Mouse (Mus musculus): ENCODE results near the gene Olfr1368. TPM values are rescaled to one million over a fixed set of nuclear protein-coding genes. Genes with fewer than 3 reads are reported as not detected.
"Not testable (repeated sequence)": the region's sequence is repeated elsewhere in the genome, so short reads cannot be mapped to it uniquely, and the experiment has no call there.

Olfr1368 gene
- polyA plus RNA-seq, 1 experiment = not detected

- H3K4me3 ChIP-seq = no peak overlapping the region
- TF ChIP-seq TCF12 (IDR thresholded peaks at IDR 0.05; ENCODE audit: insufficient read depth, poor library complexity, severe bottlenecking) (no peak), MYOG (IDR thresholded peaks at IDR 0.05; ENCODE audit: control insufficient read depth in 1 of 3, insufficient read depth in 1 of 3, insufficient read length in 2 of 3, low read depth in 2 of 3) (no peak), MYOD1 (IDR thresholded peaks at IDR 0.05; ENCODE audit: control insufficient read depth in 1 of 3, insufficient read length in 2 of 3, low read depth in 2 of 3) (no peak), POLR2A (IDR thresholded peaks at IDR 0.05; ENCODE audit: insufficient read length, low read depth) (no peak), REST (IDR thresholded peaks at IDR 0.05; ENCODE audit: insufficient read depth, insufficient read length) (no peak), POLR2AphosphoS2 (IDR thresholded peaks at IDR 0.05; ENCODE audit: insufficient read length, low read depth) (no peak), TCF3 (IDR thresholded peaks at IDR 0.05; ENCODE audit: insufficient read length, low read depth) (no peak), SRF (IDR thresholded peaks at IDR 0.05; ENCODE audit: control insufficient read depth, insufficient read length, low read depth) (no peak), USF1 (IDR thresholded peaks at IDR 0.05; ENCODE audit: low read depth) (no peak), MAX (IDR thresholded peaks at IDR 0.05; ENCODE audit: low read depth) (no peak)
- no peaks in the 10 kb centered on the region for H3K79me2 ChIP-seq (ENCODE audit: control insufficient read depth, insufficient read depth)
- no peak overlapping the region for H3ac ChIP-seq (ENCODE audit: control insufficient read depth, insufficient read length)
- no peaks in the 10 kb centered on the region for H3K36me3 ChIP-seq (ENCODE audit: control insufficient read depth, insufficient read depth)
- no peaks in the 10 kb centered on the region for H3K27me3 ChIP-seq (ENCODE audit: control insufficient read depth, insufficient read depth, insufficient read length)
- H3K4me2 ChIP-seq (ENCODE audit: low read depth) = no peak overlapping the region
Observed at GRCm38 (mm10) chr13:21114121-21114520, 31.5 kb downstream of the Olfr1368 start.

DNA sequence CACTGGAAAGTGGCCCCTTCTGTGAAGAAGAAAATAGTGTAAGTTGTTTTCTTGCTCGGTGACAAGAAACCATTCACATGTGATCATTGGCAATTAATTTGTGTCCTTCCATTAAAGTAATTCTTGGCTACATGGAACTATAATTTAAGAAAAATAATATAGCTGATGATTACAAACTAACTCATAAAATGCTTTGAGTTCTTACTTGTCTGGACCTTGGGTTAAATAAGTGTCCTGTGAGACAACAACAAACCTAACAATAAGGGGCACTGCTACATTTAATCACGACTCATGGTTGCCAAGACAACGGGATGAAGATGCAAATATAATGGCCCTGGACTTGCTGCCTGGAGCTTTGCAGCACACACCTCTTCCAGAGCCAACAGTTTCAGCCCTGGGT is 34.5 kb downstream of the Olfr1368 start, which contains the start of gene Olfr1369-ps1:
Gene Olfr1369-ps1 (plus strand): TSS at position 301 of the 400 bp plus-strand sequence.
- H3K36me3 ChIP-seq (ENCODE audit: control insufficient read depth, insufficient read depth); H3K27me3 ChIP-seq (ENCODE audit: control insufficient read depth, insufficient read depth, insufficient read length); H3K79me2 ChIP-seq (ENCODE audit: control insufficient read depth, insufficient read depth); H3K4me2 ChIP-seq (ENCODE audit: low read depth); H3K4me3 ChIP-seq; H3ac ChIP-seq (ENCODE audit: control insufficient read depth, insufficient read length): not testable (repeated sequence)

- no peak overlapping the region for H3K4me2 ChIP-seq (ENCODE audit: low read depth)
- no peak overlapping the region for H3K4me3 ChIP-seq
- no peak for TF ChIP-seq REST (IDR thresholded peaks at IDR 0.05; ENCODE audit: insufficient read depth, insufficient read length)
- no peak for TF ChIP-seq TCF3 (IDR thresholded peaks at IDR 0.05; ENCODE audit: insufficient read length, low read depth)
- no peak for TF ChIP-seq USF1 (IDR thresholded peaks at IDR 0.05; ENCODE audit: low read depth)
- no peak for TF ChIP-seq CEBPB (IDR thresholded peaks at IDR 0.05; ENCODE audit: insufficient read depth, poor library complexity, severe bottlenecking)
- TF ChIP-seq POLR2A (IDR thresholded peaks at IDR 0.05; ENCODE audit: insufficient read length, low read depth) = no peak
- H3K36me3 ChIP-seq (ENCODE audit: control insufficient read depth, insufficient read depth) = no peaks in the 10 kb centered on the region
- no peaks in the 10 kb centered on the region for H3K27me3 ChIP-seq (ENCODE audit: control insufficient read depth, insufficient read depth, insufficient read length)
- H3ac ChIP-seq (ENCODE audit: control insufficient read depth, insufficient read length) = no peak overlapping the region
- no peaks in the 10 kb centered on the region for H3K79me2 ChIP-seq (ENCODE audit: control insufficient read depth, insufficient read depth)
Observed at GRCm38 (mm10) chr13:21110441-21110840, 35.2 kb downstream of the Olfr1368 start.

DNA sequence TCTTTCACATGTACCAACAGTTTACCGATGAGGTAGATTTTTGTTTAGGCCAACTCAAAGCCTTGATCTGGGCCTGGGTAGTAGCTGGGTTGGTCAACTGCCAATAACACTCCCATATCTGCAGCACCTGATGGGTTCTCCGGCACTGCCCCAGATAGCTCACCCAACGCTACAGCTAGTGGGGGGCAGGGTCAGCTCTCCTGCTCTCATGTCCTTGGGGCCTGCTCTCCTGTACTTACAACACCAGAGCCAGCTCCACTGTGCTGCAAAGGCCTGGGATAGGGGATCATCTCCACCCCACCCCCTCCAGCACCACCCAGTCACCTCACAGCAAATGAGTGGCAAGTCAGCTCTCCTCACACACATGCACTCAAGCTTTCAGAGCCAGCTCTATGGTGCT is 35.9 kb downstream of the Olfr1368 start:
- H3ac ChIP-seq (ENCODE audit: control insufficient read depth, insufficient read length) = no peak overlapping the region
- no peak for TF ChIP-seq CEBPB (IDR thresholded peaks at IDR 0.05; ENCODE audit: insufficient read depth, poor library complexity, severe bottlenecking)

More for the DNA sequence above, 35.9 kb downstream of the Olfr1368 start:
- Histone ChIP-seq H3K36me3 (ENCODE audit: control insufficient read depth, insufficient read depth) (no peaks in the 10 kb centered on the region), H3K27me3 (ENCODE audit: control insufficient read depth, insufficient read depth, insufficient read length) (no peaks in the 10 kb centered on the region), H3K4me3 (no peak overlapping the region), H3K79me2 (ENCODE audit: control insufficient read depth, insufficient read depth) (no peaks in the 10 kb centered on the region), H3K4me2 (ENCODE audit: low read depth) (no peak overlapping the region)

Other genes starting within 250 kb of the Olfr1368 start
- not detected for gene Olfr1370, start 70.9 kb downstream of the Olfr1368 start, polyA plus RNA-seq (2012; fragmentation: generic; extraction: Trizol)
- not detected for gene Olfr1369-ps1, start 34.4 kb downstream of the Olfr1368 start, polyA plus RNA-seq (2012; fragmentation: generic; extraction: Trizol)
- not detected for gene Olfr263, start 16.2 kb downstream of the Olfr1368 start, polyA plus RNA-seq (2012; fragmentation: generic; extraction: Trizol)
- gene Trim27, start 33.6 kb upstream of the Olfr1368 start, polyA plus RNA-seq (2012; fragmentation: generic; extraction: Trizol) = 62.4 TPM
- gene Gpx5, start 146.9 kb upstream of the Olfr1368 start, polyA plus RNA-seq (2012; fragmentation: generic; extraction: Trizol) = not detected
- gene Gpx6, start 166.3 kb upstream of the Olfr1368 start, polyA plus RNA-seq (2012; fragmentation: generic; extraction: Trizol) = not detected
- not detected for gene Olfr1367, start 201.0 kb upstream of the Olfr1368 start, polyA plus RNA-seq (2012; fragmentation: generic; extraction: Trizol)
- gene Zscan12, start 217.0 kb upstream of the Olfr1368 start, polyA plus RNA-seq (2012; fragmentation: generic; extraction: Trizol) = 2.8 TPM

Data from myocyte (in vitro differentiated cells).